Mouse (Mus musculus): ENCODE measurements around the gene Mtr.

GRCm38 (mm10) chr13:12256871-12257390, 982 bp downstream of the Mtr start:
- TF ChIP-seq CTCF (IDR thresholded peaks at IDR 0.05; ENCODE audit: borderline replicate concordance, insufficient read depth, low read depth, low read length) (no peak), POLR2A (IDR thresholded peaks at IDR 0.05; ENCODE audit: borderline replicate concordance, insufficient read depth, low read length) (no peak)
